Mouse (Mus musculus) hindbrain, embryonic 14.5 days (tissue): Measurements from ENCODE around the gene Ttc28. TPM values are rescaled to one million over a fixed set of nuclear protein-coding genes. Genes with fewer than 3 reads are reported as not detected.

ENCODE experiments used
- ATAC-seq: fragments of 200-750 bp; cut with Nextera tagmentation; 2 replicates; pipeline ENCODE4 v1.8.0; 2017; ENCODE audit warnings: moderate number of reproducible peaks, mild to moderate bottlenecking, moderate TSS enrichment, moderate library complexity; ENCODE audit not compliant: low FRiP score
- DNase-seq: peaks from one replicate; pipeline ENCODE4 v3.0.0-alpha.2; 2015; ENCODE audit warnings: low spot score
- H3K27ac ChIP-seq: fragments of 300-500 bp; sonication (generic); 2 replicates; pipeline ENCODE4 v1.5.1; 2014; ENCODE audit warnings: mild to moderate bottlenecking, moderate library complexity
- H3K27me3 ChIP-seq: fragments of 300-500 bp; sonication (generic); 2 replicates; pipeline ENCODE4 v1.6.1; 2014; ENCODE audit warnings: mild to moderate bottlenecking, low read length, mixed read lengths; ENCODE audit not compliant: control insufficient read depth, insufficient read depth
- H3K36me3 ChIP-seq: fragments of 300-500 bp; sonication (generic); replicated peaks from 2 replicates; pipeline ENCODE4 v1.6.1; 2014; ENCODE audit not compliant: control insufficient read depth, insufficient read depth
- H3K4me1 ChIP-seq: fragments of 300-500 bp; sonication (generic); replicated peaks from 2 replicates; pipeline ENCODE4 v1.6.1; 2014; ENCODE audit warnings: antibody characterized with exemption, low read length, mixed read lengths; ENCODE audit not compliant: control insufficient read depth, insufficient read depth
- H3K4me2 ChIP-seq: fragments of 300-500 bp; sonication (generic); replicated peaks from 2 replicates; pipeline ENCODE4 v1.6.1; 2014; ENCODE audit warnings: mild to moderate bottlenecking, moderate library complexity
- H3K4me3 ChIP-seq: fragments of 300-500 bp; sonication (generic); replicated peaks from 2 replicates; pipeline ENCODE4 v1.5.1; 2014; ENCODE audit warnings: mild to moderate bottlenecking, low read length
- H3K9ac ChIP-seq: fragments of 300-500 bp; sonication (generic); 2 replicates; pipeline ENCODE4 v1.6.1; 2014
- H3K9me3 ChIP-seq: fragments of 300-500 bp; sonication (generic); 2 replicates; pipeline ENCODE4 v1.6.1; 2016; ENCODE audit warnings: low read length; ENCODE audit not compliant: control insufficient read depth
- WGBS: fragments of 180-500 bp; shearing (Covaris S2); extraction: QIAGEN DNeasy Blood & Tissue Kit; methylation state at CpG from one replicate; pipeline ENCODE4 v1.1.7; 2014; 5-methylcytosine and 5-hydroxymethylcytosine counted together
- polyA plus RNA-seq: library from polyadenylated mRNA; unstranded; fragments of >200 nt; fragmentation: Nextera tagmentation; extraction: Ambion mirVana; gene quantifications from 2 replicates; pipeline ENCODE4 v1.2.1, GENCODE M21; 2014

Ttc28 gene
- polyA plus RNA-seq, 1 experiment from 2014 or later = 30.0 TPM

DNA sequence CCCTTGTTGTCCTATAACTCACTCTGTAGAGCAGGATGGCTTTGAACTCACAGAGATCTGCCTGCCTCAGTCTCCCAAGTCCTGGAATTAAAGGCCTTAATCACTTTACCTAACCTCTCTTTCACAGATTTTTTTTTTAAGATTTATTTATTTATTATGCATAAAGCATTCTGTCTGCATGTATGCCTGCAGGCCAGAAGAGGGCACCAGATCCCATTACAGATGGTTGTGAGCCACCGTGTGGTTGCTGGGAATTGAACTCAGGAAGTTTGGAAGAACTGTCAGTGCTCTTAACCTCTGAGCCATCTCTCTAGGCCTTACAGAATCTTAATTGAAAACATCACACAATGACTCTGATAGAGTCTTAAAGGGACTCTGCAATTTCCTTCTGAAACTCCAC lies 26.6 kb upstream of the Ttc28 start:
- no peak for ATAC-seq

DNA sequence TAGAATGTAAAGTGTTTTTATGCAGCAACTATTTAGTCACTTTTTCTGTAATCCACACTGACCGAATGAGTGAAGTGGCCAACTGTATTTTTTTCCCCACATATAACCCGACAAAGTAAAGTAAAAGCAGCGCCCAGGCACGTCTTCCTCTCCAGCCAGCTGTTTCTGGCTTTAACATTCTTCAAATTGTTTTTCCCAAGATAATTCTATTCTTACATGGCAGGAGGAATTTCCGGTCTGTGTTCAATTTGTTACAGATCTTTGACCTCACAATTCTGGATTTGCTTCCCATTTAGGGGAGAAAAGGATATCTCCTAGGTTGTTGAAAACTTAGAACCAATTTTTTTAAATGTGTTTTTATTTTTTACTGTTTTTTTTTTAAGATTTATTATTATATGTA lies 22.5 kb upstream of the Ttc28 start:
- no peak for DNase-seq
- Histone ChIP-seq H3K4me1 (no peaks in the 10 kb centered on the region), H3K9me3 (no peaks in the 10 kb centered on the region), H3K36me3 (no peaks in the 10 kb centered on the region), H3K9ac (no peak overlapping the region), H3K27me3 (no peaks in the 10 kb centered on the region), H3K4me3 (no peak overlapping the region), H3K27ac (no peak overlapping the region), H3K4me2 (no peak overlapping the region)
- 84% methylated on average over 5 of the region's 5 CpGs for WGBS
- ATAC-seq = no peak

More for the DNA sequence above, 26.6 kb upstream of the Ttc28 start:
- H3K4me1 ChIP-seq = no peaks in the 10 kb centered on the region
- 86% methylated on average over 1 of the region's 1 CpGs for WGBS
- H3K27ac ChIP-seq = no peak overlapping the region
- H3K9me3 ChIP-seq = no peaks in the 10 kb centered on the region
- H3K4me3 ChIP-seq = no peak overlapping the region
- H3K36me3 ChIP-seq = no peaks in the 10 kb centered on the region
- no peak overlapping the region for H3K4me2 ChIP-seq
- no peak overlapping the region for H3K9ac ChIP-seq
- H3K27me3 ChIP-seq = no peaks in the 10 kb centered on the region
- no peak for DNase-seq

DNA sequence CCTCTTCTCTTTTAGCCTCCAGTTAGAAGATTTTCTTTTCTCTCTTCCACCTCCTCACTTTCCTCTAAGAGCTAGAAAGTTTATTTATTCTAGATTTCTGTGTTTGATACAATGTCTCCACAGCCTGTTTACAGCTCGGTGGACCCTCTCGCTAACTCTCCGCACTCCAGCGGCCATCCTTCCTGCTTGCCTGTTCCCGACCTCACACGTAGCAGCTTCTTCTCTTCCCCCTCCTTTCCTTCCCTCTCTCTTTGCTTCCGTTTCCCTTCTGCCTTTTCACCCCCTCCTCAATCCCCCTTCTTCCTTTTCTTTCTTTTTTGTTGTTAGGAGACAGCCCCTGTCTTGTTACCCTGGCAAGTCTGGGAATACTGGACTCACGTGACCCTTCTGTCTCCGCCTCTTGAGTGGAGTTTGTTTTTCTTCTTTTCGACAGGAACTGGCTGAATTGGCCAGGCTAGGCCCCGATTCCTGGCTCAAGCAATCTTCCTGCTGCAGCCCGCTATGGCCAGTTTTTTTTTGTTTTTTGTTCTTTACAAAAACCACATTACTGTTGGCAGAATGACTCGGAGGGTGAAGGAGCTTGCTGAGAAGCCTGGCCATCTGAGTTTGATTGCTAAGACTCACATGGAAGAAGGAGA lies 20.5 kb upstream of the Ttc28 start:
- H3K4me2 ChIP-seq = peak overlapping the region; percentile 21
- ATAC-seq = peak; percentile 27; the same call in 1 of the 2 replicates
- H3K4me1 ChIP-seq = no peaks in the 10 kb centered on the region
- H3K36me3 ChIP-seq = no peaks in the 10 kb centered on the region
- H3K27ac ChIP-seq = peak overlapping the region; percentile 66
- no peak overlapping the region for H3K4me3 ChIP-seq
- no peaks in the 10 kb centered on the region for H3K27me3 ChIP-seq
- 54% methylated on average over 13 of the region's 13 CpGs for WGBS
- no peaks in the 10 kb centered on the region for H3K9me3 ChIP-seq
- DNase-seq = peak; percentile 49
- 0 out of 2 replicates have a peak overlapping the region, but pooled peaks have one; percentile 28 for H3K9ac ChIP-seq

DNA sequence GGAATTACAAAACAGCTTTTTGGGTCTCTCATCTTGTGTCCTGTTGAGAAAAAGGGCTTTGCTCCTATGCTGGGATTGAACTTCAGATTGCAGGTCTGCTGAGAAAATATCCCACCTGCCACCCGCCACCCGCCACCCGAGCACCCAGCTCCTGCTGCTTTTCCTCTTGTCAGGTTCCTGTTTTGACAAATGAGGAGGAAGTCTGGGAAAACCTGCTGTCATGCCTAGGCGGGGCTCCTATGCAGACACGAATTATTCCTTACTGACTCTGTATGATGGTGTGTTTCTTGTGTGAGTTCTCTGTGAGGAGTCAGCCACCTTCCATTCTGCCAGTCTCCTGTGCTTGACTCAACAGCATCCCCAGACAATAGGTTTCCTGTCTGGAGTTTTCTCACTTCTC lies 19.2 kb upstream of the Ttc28 start:
- H3K9ac ChIP-seq = no peak overlapping the region
- no peak overlapping the region for H3K4me3 ChIP-seq
- no peaks in the 10 kb centered on the region for H3K9me3 ChIP-seq
- no peaks in the 10 kb centered on the region for H3K36me3 ChIP-seq
- no peaks in the 10 kb centered on the region for H3K27me3 ChIP-seq
- no peaks in the 10 kb centered on the region for H3K4me1 ChIP-seq
- 88% methylated on average over 5 of the region's 5 CpGs for WGBS
- H3K27ac ChIP-seq = peak overlapping the region; percentile 66; the same call in 1 of the 2 replicates
- no peak for ATAC-seq
- no peak for DNase-seq
- H3K4me2 ChIP-seq = no peak overlapping the region

DNA sequence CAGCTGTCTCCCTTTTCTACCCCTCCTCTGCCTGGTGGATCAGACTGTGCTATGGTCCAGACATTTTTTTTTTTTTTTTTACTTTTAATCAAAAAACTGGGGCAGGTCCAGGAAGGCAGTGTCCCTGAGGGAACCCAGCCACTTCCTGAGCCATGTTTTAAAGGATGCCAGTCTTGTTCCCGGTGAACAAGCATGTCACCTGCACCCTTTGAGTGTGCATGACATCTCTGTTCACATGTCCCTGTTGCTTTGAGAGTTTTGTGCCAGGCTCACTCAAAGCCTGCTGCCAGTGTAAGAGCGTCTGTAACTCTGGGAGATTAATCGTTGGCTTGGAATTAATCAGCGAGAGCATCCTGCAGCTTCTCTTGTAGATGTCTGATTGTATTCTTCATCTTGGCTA lies 11.1 kb upstream of the Ttc28 start:
- WGBS = 47% methylated on average over 4 of the region's 4 CpGs

DNA sequence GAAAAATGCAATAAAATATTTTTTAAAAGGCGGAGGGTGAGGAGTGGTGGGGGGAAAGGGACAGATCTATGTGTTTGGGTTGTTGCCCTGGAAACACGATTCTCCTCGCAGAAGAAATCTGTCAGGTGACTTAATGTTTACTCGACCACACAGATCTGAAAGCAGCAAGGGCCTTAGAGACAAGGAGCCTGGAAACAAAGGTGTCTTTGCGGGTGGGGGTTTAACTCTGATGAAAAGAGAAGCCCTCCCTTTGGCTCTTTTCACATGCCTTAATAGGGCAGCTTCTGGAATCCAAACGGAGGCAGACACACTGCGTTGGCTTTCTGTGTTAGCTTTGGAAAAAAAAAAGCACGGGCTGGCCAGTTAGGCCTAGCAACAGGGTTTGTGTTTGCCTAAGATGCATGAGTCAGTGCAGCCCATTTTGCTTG lies 10.3 kb upstream of the Ttc28 start:
- ATAC-seq = no peak; the same call in 1 of the 2 replicates
- peak; percentile 41 for DNase-seq
- H3K36me3 ChIP-seq = no peaks in the 10 kb centered on the region
- WGBS = 39% methylated on average over 8 of the region's 8 CpGs
- peak overlapping the region; percentile 40; the same call in 1 of the 2 replicates for H3K27ac ChIP-seq
- no peaks in the 10 kb centered on the region for H3K9me3 ChIP-seq
- no peak overlapping the region for H3K4me2 ChIP-seq
- H3K27me3 ChIP-seq = no peaks in the 10 kb centered on the region
- peaks cover 17% of the 10 kb centered on the region for H3K4me1 ChIP-seq
- no peak overlapping the region for H3K9ac ChIP-seq
- no peak overlapping the region for H3K4me3 ChIP-seq

More for the DNA sequence above, 11.1 kb upstream of the Ttc28 start:
- H3K4me2 ChIP-seq = no peak overlapping the region
- H3K9me3 ChIP-seq = no peaks in the 10 kb centered on the region
- H3K4me3 ChIP-seq = no peak overlapping the region
- H3K4me1 ChIP-seq = peaks cover 14% of the 10 kb centered on the region
- no peaks in the 10 kb centered on the region for H3K27me3 ChIP-seq
- no peaks in the 10 kb centered on the region for H3K36me3 ChIP-seq
- DNase-seq (no peak), ATAC-seq (0 out of 2 replicates have a peak, but pooled peaks have one; percentile 14)
- H3K27ac ChIP-seq = peak overlapping the region; percentile 40
- H3K9ac ChIP-seq = no peak overlapping the region

DNA sequence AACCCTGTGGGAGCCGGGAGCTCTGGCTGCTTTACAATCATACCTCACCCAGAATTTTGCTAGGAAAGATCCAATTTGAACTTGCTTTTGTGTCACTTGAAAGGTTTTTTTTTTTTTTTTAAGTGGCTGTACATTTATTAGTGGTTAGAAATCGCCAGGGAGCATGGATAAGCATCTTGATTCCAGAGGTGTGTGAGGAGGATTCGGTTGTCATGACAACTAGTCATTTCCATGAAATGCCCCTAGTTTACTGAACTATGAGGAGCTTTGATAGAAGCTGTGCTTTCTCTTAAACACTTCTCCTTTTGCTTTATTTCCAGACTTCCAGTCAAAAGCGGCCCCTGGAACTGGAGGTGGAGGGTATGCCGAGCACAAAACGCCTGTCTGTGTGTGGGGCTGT lies 6.4 kb upstream of the Ttc28 start:
- peak; percentile 50 for DNase-seq
- Histone ChIP-seq H3K27me3 (no peaks in the 10 kb centered on the region), H3K9me3 (no peaks in the 10 kb centered on the region), H3K4me1 (peaks cover 17% of the 10 kb centered on the region), H3K27ac (peak overlapping the region; percentile 60), H3K4me2 (0 out of 2 replicates have a peak overlapping the region, but pooled peaks have one; percentile 9), H3K9ac (no peak overlapping the region), H3K36me3 (no peaks in the 10 kb centered on the region), H3K4me3 (no peak overlapping the region)
- 0 out of 2 replicates have a peak, but pooled peaks have one; percentile 24 for ATAC-seq
- 52% methylated on average over 6 of the region's 6 CpGs for WGBS

DNA sequence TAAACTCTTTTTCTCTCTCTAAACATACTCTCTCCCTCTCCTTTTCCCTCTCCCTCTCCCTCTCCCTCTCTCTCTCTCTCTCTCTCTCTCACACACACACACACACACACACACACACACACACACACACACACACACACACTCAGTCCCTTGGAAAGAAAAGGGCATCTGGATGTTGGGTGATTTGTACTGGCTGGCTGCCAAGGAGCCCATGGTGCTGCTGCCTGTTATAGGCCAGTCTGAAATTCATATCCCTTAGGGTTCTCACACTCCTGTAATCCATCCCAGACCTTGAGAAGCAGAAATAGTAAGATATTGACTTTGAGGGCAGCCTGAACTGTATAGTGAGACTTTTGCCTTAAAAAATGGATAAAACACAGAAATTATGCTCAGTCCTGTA lies 4.9 kb upstream of the Ttc28 start:
- Histone ChIP-seq H3K4me1 (peaks cover 10% of the 10 kb centered on the region), H3K4me2 (no peak overlapping the region), H3K9me3 (no peaks in the 10 kb centered on the region), H3K27me3 (no peaks in the 10 kb centered on the region), H3K9ac (no peak overlapping the region), H3K4me3 (no peak overlapping the region), H3K27ac (no peak overlapping the region), H3K36me3 (no peaks in the 10 kb centered on the region)
- no peak for ATAC-seq
- peak; percentile 61 for DNase-seq

DNA sequence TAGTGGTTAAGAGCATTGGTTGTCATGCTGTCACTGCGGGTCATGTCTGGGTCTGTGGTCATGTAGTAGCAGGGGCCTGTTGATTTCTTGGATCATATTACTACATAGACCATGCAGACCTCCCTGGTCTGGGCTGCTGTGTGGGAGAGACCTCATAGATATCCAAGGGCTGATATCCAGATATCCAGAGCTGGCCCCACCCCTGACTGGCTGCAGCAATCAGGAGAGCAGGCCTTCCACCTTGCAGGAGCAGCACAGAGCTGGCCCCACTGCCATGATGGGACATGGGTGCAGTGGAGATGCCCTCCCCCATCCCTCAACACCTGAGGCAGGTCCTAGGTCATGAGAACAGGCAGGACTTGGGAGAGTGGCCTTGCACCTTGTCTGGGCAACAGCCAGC lies 4.3 kb upstream of the Ttc28 start:
- 78% methylated on average over 1 of the region's 1 CpGs for WGBS
- ATAC-seq (no peak), DNase-seq (no peak)
- no peak overlapping the region for H3K4me2 ChIP-seq
- H3K4me1 ChIP-seq = peaks cover 10% of the 10 kb centered on the region
- no peak overlapping the region for H3K9ac ChIP-seq
- H3K4me3 ChIP-seq = no peak overlapping the region
- no peaks in the 10 kb centered on the region for H3K36me3 ChIP-seq
- H3K9me3 ChIP-seq = no peaks in the 10 kb centered on the region
- no peaks in the 10 kb centered on the region for H3K27me3 ChIP-seq
- H3K27ac ChIP-seq = no peak overlapping the region
